Mouse (Mus musculus) heart, postnatal 0 days (tissue): ENCODE data around the gene Ncan. TPM values are rescaled to one million over a fixed set of nuclear protein-coding genes. Genes with fewer than 3 reads are reported as not detected.

ENCODE experiments used
- ATAC-seq: fragments of 200-750 bp; cut with Nextera tagmentation; 2 replicates; pipeline ENCODE4 v1.8.0; 2017; ENCODE audit warnings: low read depth, moderate number of reproducible peaks, moderate library complexity; ENCODE audit not compliant: insufficient read depth
- DNase-seq: peaks from one replicate; pipeline ENCODE4 v3.0.0-alpha.2; 2016; ENCODE audit warnings: low spot score
- H3K27ac ChIP-seq: fragments of 300-500 bp; sonication (generic); 2 replicates; pipeline ENCODE4 v1.5.1; 2014; ENCODE audit warnings: low read depth, mild to moderate bottlenecking
- H3K27me3 ChIP-seq: fragments of 300-500 bp; sonication (generic); 2 replicates; pipeline ENCODE4 v1.6.1; 2014; ENCODE audit warnings: low read length, mixed read lengths; ENCODE audit not compliant: control insufficient read depth, insufficient read depth
- H3K36me3 ChIP-seq: fragments of 300-500 bp; sonication (generic); replicated peaks from 2 replicates; pipeline ENCODE4 v1.6.1; 2014; ENCODE audit warnings: low read length, mixed read lengths; ENCODE audit not compliant: control insufficient read depth, insufficient read depth
- H3K4me1 ChIP-seq: fragments of 300-500 bp; sonication (generic); 2 replicates; pipeline ENCODE4 v1.6.1; 2014; ENCODE audit warnings: antibody characterized with exemption; ENCODE audit not compliant: control insufficient read depth, insufficient read depth
- H3K4me2 ChIP-seq: fragments of 300-500 bp; sonication (generic); 2 replicates; pipeline ENCODE4 v1.6.1; 2014; ENCODE audit warnings: low read depth, mild to moderate bottlenecking, low read length, moderate library complexity
- H3K4me3 ChIP-seq: fragments of 300-500 bp; sonication (generic); 2 replicates; pipeline ENCODE4 v1.5.1; 2014; ENCODE audit warnings: low read depth, low read length
- H3K9ac ChIP-seq: fragments of 300-500 bp; sonication (generic); replicated peaks from 2 replicates; pipeline ENCODE4 v1.6.1; 2014; ENCODE audit warnings: low read depth, low read length, mixed read lengths
- H3K9me3 ChIP-seq: fragments of 300-500 bp; sonication (generic); replicated peaks from 2 replicates; pipeline ENCODE4 v1.6.1; 2016; ENCODE audit warnings: low read length; ENCODE audit not compliant: control insufficient read depth
- CTCF ChIP-seq: IDR thresholded peaks from 2 replicates; pipeline ENCODE4 v1.5.1; 2016; ENCODE audit warnings: antibody characterized with exemption, control low read depth, low read depth
- EP300 ChIP-seq: IDR thresholded peaks from 2 replicates; pipeline ENCODE4 v1.6.1; 2016; ENCODE audit warnings: antibody characterized with exemption, low read depth
- WGBS: fragments of 180-500 bp; shearing (Covaris S2); extraction: QIAGEN DNeasy Blood & Tissue Kit; methylation state at CpG from one replicate; pipeline ENCODE4 v1.1.7; 2014; 5-methylcytosine and 5-hydroxymethylcytosine counted together
- polyA plus RNA-seq: library from polyadenylated mRNA; unstranded; fragments of >200 nt; fragmentation: Nextera tagmentation; extraction: Ambion mirVana; gene quantifications from 2 replicates; pipeline ENCODE4 v1.2.1, GENCODE M21; 2015
- total RNA-seq: library from RNA; depleted of rRNA; stranded (reverse); fragments of >200 nt; gene quantifications from 2 replicates; pipeline ENCODE4 v1.2.3, GENCODE M21; 2014; ENCODE audit warnings: low replicate concordance

The Ncan gene
- total and polyA plus RNA-seq, 2 experiments from 2014 or later = 0.10 TPM; not detected in 1

DNA sequence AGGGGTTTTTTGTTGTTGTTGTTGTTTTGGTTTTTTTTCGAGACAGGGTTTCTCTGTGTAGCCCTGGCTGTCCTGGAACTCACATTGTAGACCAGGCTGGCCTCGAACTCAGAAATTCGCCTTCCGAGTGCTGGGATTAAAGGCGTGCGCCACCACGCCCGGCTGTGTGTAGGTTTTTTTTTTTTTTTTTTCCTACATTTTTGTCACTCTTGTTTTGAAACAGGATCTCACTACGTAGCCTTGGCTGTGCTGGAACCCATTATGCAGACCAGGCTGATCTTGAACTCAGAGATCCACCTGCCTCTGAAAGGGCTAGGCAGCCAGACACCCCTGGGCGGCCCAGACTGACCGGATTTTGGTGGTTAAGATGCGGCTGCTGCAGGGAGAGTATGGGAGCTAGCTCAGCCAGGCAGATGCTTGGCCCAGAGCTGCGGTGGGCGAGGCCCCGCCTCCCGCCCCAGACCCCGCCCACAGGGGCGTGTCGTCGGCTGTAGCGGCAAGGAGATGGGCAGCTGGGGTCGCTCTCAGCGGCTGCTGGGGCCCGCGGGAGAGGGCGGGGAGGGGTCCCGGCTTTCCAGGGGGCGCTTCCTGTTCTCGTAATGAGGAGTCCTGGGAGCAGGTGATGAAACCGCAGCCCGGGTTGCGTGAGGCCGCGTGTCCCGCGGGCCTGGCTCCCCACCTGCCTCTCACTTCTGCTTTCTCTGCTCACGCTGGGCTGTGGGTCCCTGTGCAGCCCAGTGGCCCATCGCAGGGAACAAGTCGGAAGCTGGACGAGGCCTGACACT, 37.6 kb upstream of the Ncan start:
- Histone ChIP-seq H3K36me3 (no peaks in the 10 kb centered on the region), H3K4me2 (peak overlapping the region; percentile 66), H3K27ac (no peak overlapping the region), H3K4me3 (peak overlapping the region; percentile 48), H3K4me1 (no peaks in the 10 kb centered on the region), H3K27me3 (no peaks in the 10 kb centered on the region), H3K9me3 (no peaks in the 10 kb centered on the region), H3K9ac (no peak overlapping the region)
- peak; percentile 86 for ATAC-seq
- WGBS = 11% methylated on average over 39 of the region's 40 CpGs
- DNase-seq = no peak
- TF ChIP-seq EP300 (no peak), CTCF (no peak)

DNA sequence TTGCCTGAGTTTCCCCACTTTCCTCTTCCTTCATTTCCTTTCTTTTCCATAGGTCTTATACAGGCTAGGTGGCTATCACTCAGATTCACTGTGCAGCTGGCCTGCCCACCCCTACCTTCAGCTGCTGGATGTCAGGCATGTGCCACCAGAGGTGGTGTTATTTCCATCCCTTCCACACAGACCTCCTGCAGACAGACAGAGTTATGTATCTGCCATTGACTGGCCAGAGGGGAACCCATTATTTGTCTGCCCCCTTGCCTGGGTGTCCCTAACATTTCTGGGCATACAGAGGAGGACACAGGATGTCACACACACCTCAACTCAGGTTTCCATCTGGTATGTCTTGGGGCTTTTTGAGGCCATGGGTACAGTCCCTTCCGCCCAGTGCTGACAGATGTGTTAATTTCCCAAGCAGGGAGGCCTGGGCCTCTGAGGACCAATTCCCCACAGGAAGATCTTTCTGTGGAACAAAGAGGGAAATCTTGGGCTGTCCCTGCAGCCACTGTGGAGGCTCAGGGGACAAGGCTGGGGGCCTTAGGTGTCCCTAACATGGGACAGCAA, 36.6 kb upstream of the Ncan start:
- Histone ChIP-seq H3K4me2 (no peak overlapping the region), H3K4me3 (no peak overlapping the region), H3K4me1 (no peaks in the 10 kb centered on the region), H3K36me3 (no peaks in the 10 kb centered on the region), H3K27me3 (no peaks in the 10 kb centered on the region), H3K27ac (no peak overlapping the region), H3K9ac (no peak overlapping the region), H3K9me3 (no peaks in the 10 kb centered on the region)
- WGBS = 93% methylated on average over 1 of the region's 1 CpGs
- TF ChIP-seq EP300 = no peak
- TF ChIP-seq CTCF = no peak
- no peak for ATAC-seq
- DNase-seq = no peak

DNA sequence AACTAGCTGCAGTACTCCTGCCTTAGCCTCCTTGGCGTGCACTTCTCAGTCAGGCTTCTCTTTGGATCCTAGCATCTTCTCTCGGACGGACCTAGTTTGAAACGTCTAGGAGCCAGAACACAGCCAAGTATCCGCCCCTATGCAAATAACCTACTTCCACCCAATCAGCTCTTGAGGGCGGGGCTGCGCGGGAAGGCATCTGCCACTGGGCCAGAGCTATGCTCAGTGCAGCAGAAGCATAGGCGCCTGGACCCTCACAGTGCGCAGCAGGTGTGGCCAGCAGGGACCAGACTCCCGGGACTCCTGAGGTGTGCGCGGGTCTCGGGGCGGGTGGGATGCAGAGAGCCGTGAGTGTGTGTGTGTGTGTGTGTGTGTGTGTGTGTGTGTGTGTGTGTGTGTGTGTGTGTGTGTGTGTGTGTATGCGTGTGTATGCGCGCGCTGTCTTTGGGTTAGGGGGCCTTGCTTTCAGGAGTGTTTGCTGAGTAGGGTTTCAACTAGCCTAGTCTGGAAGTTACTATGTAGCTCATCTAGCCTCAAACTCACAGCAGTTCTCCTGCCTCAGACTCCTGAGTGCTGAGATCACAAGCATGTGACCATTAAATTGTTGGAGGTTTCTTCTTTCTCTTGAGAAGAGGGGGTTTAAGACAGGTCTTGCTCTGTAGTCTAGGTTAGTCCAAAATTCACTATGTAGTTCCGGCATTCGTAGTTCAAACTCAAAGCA, 32.0 kb upstream of the Ncan start:
- Histone ChIP-seq H3K27me3 (no peaks in the 10 kb centered on the region), H3K4me1 (no peaks in the 10 kb centered on the region), H3K36me3 (no peaks in the 10 kb centered on the region), H3K9me3 (no peaks in the 10 kb centered on the region), H3K27ac (no peak overlapping the region), H3K9ac (no peak overlapping the region), H3K4me3 (peak overlapping the region; percentile 5; the same call in 1 of the 2 replicates), H3K4me2 (peak overlapping the region; percentile 30)
- DNase-seq = peak; percentile 70
- no peak for TF ChIP-seq CTCF
- no peak for TF ChIP-seq EP300
- WGBS = 16% methylated on average over 22 of the region's 22 CpGs
- ATAC-seq = peak; percentile 92

DNA sequence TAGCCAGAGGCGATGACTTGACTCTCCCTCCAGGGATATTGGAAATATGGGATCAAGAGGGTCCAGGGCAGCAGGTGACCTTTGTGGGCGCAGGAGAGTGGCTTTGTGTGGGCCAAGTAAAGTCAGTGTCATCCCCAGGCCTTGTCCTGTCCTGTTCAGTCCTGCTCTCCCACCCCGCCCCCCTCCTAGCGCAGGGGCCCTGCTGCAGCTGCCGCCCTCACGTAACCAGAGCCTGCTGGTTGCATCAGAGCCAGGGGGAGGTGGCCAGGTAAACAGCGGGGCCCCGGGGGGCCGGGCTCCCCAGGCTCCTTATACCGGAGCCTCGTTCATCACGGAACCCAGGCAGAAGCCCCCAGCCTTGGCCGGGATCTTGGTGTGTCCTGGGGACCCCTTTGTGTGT, 29.5 kb upstream of the Ncan start:
- Histone ChIP-seq H3K9me3 (no peaks in the 10 kb centered on the region), H3K4me2 (no peak overlapping the region), H3K27ac (no peak overlapping the region), H3K27me3 (no peaks in the 10 kb centered on the region), H3K36me3 (peaks cover 19% of the 10 kb centered on the region), H3K4me1 (no peaks in the 10 kb centered on the region), H3K4me3 (no peak overlapping the region), H3K9ac (no peak overlapping the region)
- WGBS = 12% methylated on average over 13 of the region's 13 CpGs
- TF ChIP-seq EP300 (no peak), CTCF (no peak)
- ATAC-seq (no peak), DNase-seq (no peak)

DNA sequence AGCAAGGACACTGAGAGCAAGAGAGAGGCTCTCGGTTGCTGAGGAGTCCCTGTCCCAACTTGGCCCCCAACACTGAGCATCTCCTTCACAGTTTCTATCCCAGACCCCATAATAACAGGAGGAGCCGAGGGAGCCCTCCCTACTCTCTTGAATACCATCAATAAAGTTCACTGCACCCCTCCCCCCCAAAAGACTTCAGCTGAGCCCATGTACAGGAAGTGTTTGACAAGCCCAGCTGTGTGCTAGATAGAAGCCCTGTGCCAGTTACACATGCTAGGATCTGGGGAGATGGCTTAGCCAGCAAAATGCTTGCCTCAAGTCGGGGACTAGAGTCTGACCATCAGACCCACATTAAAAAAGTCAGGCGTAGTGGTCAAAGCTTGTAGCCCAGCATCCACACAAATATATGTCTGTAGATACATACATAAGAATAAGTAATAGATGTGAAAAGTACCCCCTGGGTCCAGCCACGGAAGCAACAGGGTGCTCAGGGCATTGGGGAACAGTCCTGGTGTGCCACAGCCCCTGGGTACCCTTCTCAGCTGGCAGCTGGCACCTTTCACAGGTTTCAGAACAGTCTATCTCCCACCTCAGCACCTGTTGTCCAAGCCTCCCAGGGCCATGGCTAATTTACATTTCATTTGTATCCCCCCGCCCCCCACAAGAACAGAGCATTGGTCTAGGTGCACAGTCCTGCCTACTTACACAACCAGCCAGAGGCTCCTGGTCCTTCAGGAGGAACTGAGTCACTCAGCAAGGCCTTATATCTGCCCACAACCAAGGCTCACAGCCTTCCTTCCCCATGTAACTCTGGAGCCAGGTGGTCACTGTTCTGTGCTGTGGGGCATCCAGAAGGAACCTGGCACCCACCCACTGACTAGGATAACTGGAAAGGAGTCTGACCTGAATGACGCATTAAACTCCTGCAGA, 27.3 kb upstream of the Ncan start:
- no peaks in the 10 kb centered on the region for H3K9me3 ChIP-seq

More for the DNA sequence above, 27.3 kb upstream of the Ncan start:
- 86% methylated on average over 7 of the region's 7 CpGs for WGBS
- TF ChIP-seq CTCF = no peak
- TF ChIP-seq EP300 = no peak
- Histone ChIP-seq H3K4me1 (no peaks in the 10 kb centered on the region), H3K27ac (no peak overlapping the region; the same call in 1 of the 2 replicates), H3K4me3 (no peak overlapping the region), H3K4me2 (no peak overlapping the region), H3K27me3 (no peaks in the 10 kb centered on the region), H3K36me3 (peaks cover 32% of the 10 kb centered on the region), H3K9ac (no peak overlapping the region)
- ATAC-seq (no peak), DNase-seq (no peak)
